Mouse (Mus musculus) cortical plate, adult 2 months (tissue): ENCODE data around the gene Plekha5.

Experiments
- CTCF ChIP-seq: fragments of 200-500 bp; IDR thresholded peaks from 2 replicates; pipeline ENCODE4 v1.5.1; 2011; ENCODE audit warnings: mild to moderate bottlenecking, control low read depth, low read length; ENCODE audit not compliant: insufficient read depth; ENCODE audit errors: extremely low read depth
- POLR2A ChIP-seq: fragments of 200-500 bp; IDR thresholded peaks from 2 replicates; pipeline ENCODE4 v1.6.1; 2011; ENCODE audit warnings: mild to moderate bottlenecking, low read length, control low read depth; ENCODE audit not compliant: insufficient read depth; ENCODE audit errors: extremely low read depth

GRCm38 (mm10) chr6:140606534-140606933 is 182.7 kb downstream of the Plekha5 start:
- TF ChIP-seq CTCF: no peak
- no peak for TF ChIP-seq POLR2A
